ENCODE assay signal across 13 mouse cellular contexts in genomic region chr7:59007196-59007595, GRCm38 (mm10).
A peak's percentile ranks its signal among the peaks of the same experiment; 100 is the strongest.
DNase-seq lines count a peak whose midpoint lies in the region; ATAC-seq lines count a peak whose summit lies in the region.
"Had no signal": no experiment of that assay in that cellular context is flagged by ENCODE, and none has a peak within 500 bp of the region (broad histone marks: within the 10 kb centered on the region; RNA-seq: fewer than 3 reads in every experiment).

No protein-coding gene starts in this region.

- H3K27ac ChIP-seq in midbrain, embryonic 13.5 days, result no peak overlapping the region

- no peak for ATAC-seq in midbrain, embryonic 13.5 days
- ATAC-seq: CD4-positive, CD25-positive, alpha-beta regulatory T cell, adult 4 months; midbrain, embryonic 16.5 days had no signal

- WGBS in midbrain, embryonic 13.5 days, result 81% methylated on average over 2 of the region's 2 CpGs

- no peaks in the 10 kb centered on the region for H3K36me3 ChIP-seq in midbrain, embryonic 13.5 days

- no peaks in the 10 kb centered on the region for H3K9me3 ChIP-seq in midbrain, embryonic 13.5 days

- H3K4me2 ChIP-seq in midbrain, embryonic 13.5 days (replicated peaks), result no peak overlapping the region

- no peaks in the 10 kb centered on the region for H3K4me1 ChIP-seq in midbrain, embryonic 13.5 days (replicated peaks)

- H3K4me3 ChIP-seq in midbrain, embryonic 13.5 days (replicated peaks), result no peak overlapping the region
- H3K4me3 ChIP-seq: erythroblast, embryonic 14.5 days had no signal

- no peak overlapping the region for H3K9ac ChIP-seq in midbrain, embryonic 13.5 days (replicated peaks)

- H3K27me3 ChIP-seq in midbrain, embryonic 13.5 days, result no peaks in the 10 kb centered on the region

- DNase-seq in heart, adult 8-10 months (ENCODE audit: low spot score), result peak; percentile 3
- DNase-seq in heart, postnatal 4 days, result no peak
- DNase-seq in adrenal gland, postnatal 10 days, result peak; percentile 41
- DNase-seq in cerebellum, postnatal 36 days, result peak; percentile 2 to 8
- DNase-seq in right cerebral cortex, postnatal 14 days, result peak; percentile 15
- no peak for DNase-seq in thymus, postnatal 10 days (ENCODE audit: low spot score in 2 of 2)
- DNase-seq: gastrocnemius, postnatal 36 days; kidney, adult 8-10 months; lung, adult 2 months had no signal

Comparison
In these comparisons a context has a peak if more than half of its experiments do, and no peak if none do; other contexts are left out.
1. DNase-seq: peak in heart, adult 8-10 months (single experiment), adrenal gland, postnatal 10 days (single experiment), cerebellum, postnatal 36 days (2 of 2) and right cerebral cortex, postnatal 14 days (single experiment); none in heart, postnatal 4 days (single experiment) and thymus, postnatal 10 days (0 of 2).